Mouse (Mus musculus) layer of hippocampus, postnatal 14 days (tissue): ENCODE data around the gene Drg1. TPM values are rescaled to one million over a fixed set of nuclear protein-coding genes. Genes with fewer than 3 reads are reported as not detected.
"Not testable (repeated sequence)": the region's sequence is repeated elsewhere in the genome, so short reads cannot be mapped to it uniquely, and the experiment has no call there.

Source experiments
- DNase-seq, 2 experiments: peaks; one replicate each; pipeline ENCODE4 v3.0.0; 2021 to 2022; ENCODE audit warnings: low spot score in 2 of 2, mixed read lengths in 1 of 2
- total RNA-seq, 2 experiments: library from RNA; stranded (reverse); gene quantifications; 2 replicates each; pipeline ENCODE4 v1.2.3; 2021

Gene Drg1
- total RNA-seq, 2 experiments from 2014 or later, result 89.8 to 103 TPM

- not testable (repeated sequence) for DNase-seq
These were observed 125.2 kb downstream of the Drg1 start for GRCm38 (mm10) chr11:3140967-3141535.

- DNase-seq, result not testable (repeated sequence)
These were observed 127.9 kb downstream of the Drg1 start for GRCm38 (mm10) chr11:3138323-3138722.

Other genes starting within 250 kb of the Drg1 start
- gene Sfi1, start 73.0 kb downstream of the Drg1 start, total RNA-seq, result 10 to 100 TPM; 56.3 to 57.2 TPM
- gene Eif4enif1, start 64.0 kb downstream of the Drg1 start, total RNA-seq, result 10 to 100 TPM; 61.5 to 66.1 TPM
- 10 to 100 TPM; 50.3 to 50.4 TPM for gene Patz1, start 22.5 kb upstream of the Drg1 start, total RNA-seq
- gene Pik3ip1, start 64.0 kb upstream of the Drg1 start, total RNA-seq, result 10 to 100 TPM; 29.5 to 35.1 TPM
- gene Limk2, start 142.8 kb upstream of the Drg1 start, total RNA-seq, result 100 to 1,000 TPM in 1 of 2 experiments, 10 to 100 TPM in 1; 98.7 to 113 TPM
- 10 to 100 TPM; 22.9 to 24.9 TPM for gene Rnf185, start 185.9 kb upstream of the Drg1 start, total RNA-seq
- 10 to 100 TPM in 1 of 2 experiments, 1 to 10 TPM in 1; 7.1 to 13.0 TPM for gene Pla2g3, start 221.9 kb upstream of the Drg1 start, total RNA-seq
- gene Inpp5j, start 238.4 kb upstream of the Drg1 start, total RNA-seq, result 10 to 100 TPM; 66.1 to 72.1 TPM
- gene Selenom, start 248.3 kb upstream of the Drg1 start, total RNA-seq, result 100 to 1,000 TPM; 229 to 234 TPM